Mouse (Mus musculus) embryonic facial prominence, embryonic 11.5 days (tissue): Measurements from ENCODE around the gene Lsamp. TPM values are rescaled to one million over a fixed set of nuclear protein-coding genes. Genes with fewer than 3 reads are reported as not detected.
A peak's percentile ranks its signal among the peaks of the same experiment; 100 is the strongest.

Experiments used
- ATAC-seq: fragments of 200-750 bp; cut with Nextera tagmentation; replicated peaks from 2 replicates; pipeline ENCODE4 v1.8.0; 2017; ENCODE audit warnings: low read depth; ENCODE audit not compliant: insufficient number of reproducible peaks, low FRiP score, low TSS enrichment
- DNase-seq: peaks from one replicate; pipeline ENCODE4 v3.0.0-alpha.2; 2015; ENCODE audit warnings: low spot score
- H3K27ac ChIP-seq: fragments of 300-500 bp; sonication (generic); replicated peaks from 2 replicates; pipeline ENCODE4 v1.5.1; 2014; ENCODE audit warnings: mild to moderate bottlenecking, low read depth, low read length, control low read depth
- H3K27me3 ChIP-seq: fragments of 300-500 bp; sonication (generic); 2 replicates; pipeline ENCODE4 v1.6.1; 2014; ENCODE audit warnings: mild to moderate bottlenecking, low read length, moderate library complexity, mixed read lengths; ENCODE audit not compliant: control insufficient read depth, insufficient read depth
- H3K36me3 ChIP-seq: fragments of 300-500 bp; sonication (generic); replicated peaks from 2 replicates; pipeline ENCODE4 v1.6.1; 2014; ENCODE audit warnings: low read depth, mild to moderate bottlenecking, low read length, moderate library complexity, mixed read lengths; ENCODE audit not compliant: control insufficient read depth, insufficient read depth
- H3K4me1 ChIP-seq: fragments of 300-500 bp; sonication (generic); 2 replicates; pipeline ENCODE4 v1.6.1; 2014; ENCODE audit warnings: low read length, mixed read lengths; ENCODE audit not compliant: control insufficient read depth, insufficient read depth
- H3K4me2 ChIP-seq: fragments of 300-500 bp; sonication (generic); 2 replicates; pipeline ENCODE4 v1.6.1; 2014; ENCODE audit warnings: low read depth, mild to moderate bottlenecking, control low read depth, low read length, moderate library complexity
- H3K4me3 ChIP-seq: fragments of 300-500 bp; sonication (generic); 2 replicates; pipeline ENCODE4 v1.5.1; 2014; ENCODE audit warnings: low read depth, low read length, control low read depth
- H3K9ac ChIP-seq: fragments of 300-500 bp; sonication (generic); replicated peaks from 2 replicates; pipeline ENCODE4 v1.6.1; 2014; ENCODE audit warnings: mild to moderate bottlenecking, control low read depth, low read length
- H3K9me3 ChIP-seq: fragments of 300-500 bp; sonication (generic); replicated peaks from 2 replicates; pipeline ENCODE4 v1.6.1; 2016; ENCODE audit warnings: mild to moderate bottlenecking, low read length, inconsistent platforms, mixed read lengths; ENCODE audit not compliant: control insufficient read depth
- WGBS: fragments of 180-500 bp; shearing (Covaris S2); extraction: QIAGEN DNeasy Blood & Tissue Kit; methylation state at CpG from one replicate; pipeline ENCODE4 v1.1.7; 2014; 5-methylcytosine and 5-hydroxymethylcytosine counted together
- polyA plus RNA-seq: library from polyadenylated mRNA; unstranded; fragments of >200 nt; fragmentation: Nextera tagmentation; extraction: Ambion mirVana; gene quantifications from 2 replicates; pipeline ENCODE4 v1.2.1, GENCODE M21; 2014

Gene Lsamp
- polyA plus RNA-seq, 1 experiment from 2014 or later: 5.7 TPM

GRCm38 (mm10) chr16:41481832-41482231 is 1497.7 kb downstream of the Lsamp start:
- Histone ChIP-seq H3K4me2 (no peak overlapping the region), H3K36me3 (no peaks in the 10 kb centered on the region), H3K4me1 (no peaks in the 10 kb centered on the region), H3K9me3 (no peaks in the 10 kb centered on the region), H3K27me3 (no peaks in the 10 kb centered on the region), H3K4me3 (no peak overlapping the region), H3K9ac (no peak overlapping the region), H3K27ac (no peak overlapping the region)
- WGBS: 70% methylated on average over 1 of the region's 1 CpGs
- DNase-seq: no peak
- no peak for ATAC-seq

- WGBS: 61% methylated on average over 6 of the region's 6 CpGs
- no peak for DNase-seq
- no peaks in the 10 kb centered on the region for H3K27me3 ChIP-seq
These were observed 1526.9 kb downstream of the Lsamp start for GRCm38 (mm10) chr16:41510915-41511552.

GRCm38 (mm10) chr16:41521566-41521965 is 1537.4 kb downstream of the Lsamp start:
- no peak for ATAC-seq
- H3K27me3 ChIP-seq: no peaks in the 10 kb centered on the region
- H3K36me3 ChIP-seq: no peaks in the 10 kb centered on the region
- no peaks in the 10 kb centered on the region for H3K9me3 ChIP-seq
- no peak overlapping the region for H3K4me3 ChIP-seq
- H3K4me2 ChIP-seq: no peak overlapping the region
- 70% methylated on average over 4 of the region's 4 CpGs for WGBS
- no peak overlapping the region for H3K27ac ChIP-seq
- no peak overlapping the region for H3K9ac ChIP-seq
- no peaks in the 10 kb centered on the region for H3K4me1 ChIP-seq
- no peak for DNase-seq

More at GRCm38 (mm10) chr16:41510915-41511552, 1526.9 kb downstream of the Lsamp start:
- ATAC-seq: no peak
- Histone ChIP-seq H3K4me2 (no peak overlapping the region), H3K9me3 (no peaks in the 10 kb centered on the region), H3K27ac (no peak overlapping the region), H3K4me1 (no peaks in the 10 kb centered on the region), H3K36me3 (no peaks in the 10 kb centered on the region), H3K9ac (no peak overlapping the region), H3K4me3 (no peak overlapping the region)

- no peak overlapping the region for H3K9ac ChIP-seq
- no peaks in the 10 kb centered on the region for H3K4me1 ChIP-seq
- no peaks in the 10 kb centered on the region for H3K27me3 ChIP-seq
- H3K36me3 ChIP-seq: no peaks in the 10 kb centered on the region
- DNase-seq: peak; percentile 49
- no peak overlapping the region for H3K4me3 ChIP-seq
- no peak for ATAC-seq
- no peaks in the 10 kb centered on the region for H3K9me3 ChIP-seq
- 66% methylated on average over 10 of the region's 10 CpGs for whole genome bisulfite sequencing
- no peak overlapping the region for H3K4me2 ChIP-seq
- H3K27ac ChIP-seq: no peak overlapping the region
These were observed 1540.1 kb downstream of the Lsamp start for GRCm38 (mm10) chr16:41524266-41524665.

GRCm38 (mm10) chr16:41532661-41533551 is 1548.7 kb downstream of the Lsamp start:
- H3K27me3 ChIP-seq: no peaks in the 10 kb centered on the region
- under 1% methylated on average over 38 of the region's 38 CpGs for WGBS
- peak overlapping the region; percentile 58 for H3K4me3 ChIP-seq
- no peak overlapping the region for H3K27ac ChIP-seq
- DNase-seq: peak; percentile 74
- H3K4me2 ChIP-seq: peak overlapping the region; percentile 79
- H3K9ac ChIP-seq: peak overlapping the region; percentile 71
- no peaks in the 10 kb centered on the region for H3K4me1 ChIP-seq
- ATAC-seq: peak; percentile 95
- no peaks in the 10 kb centered on the region for H3K9me3 ChIP-seq
- no peaks in the 10 kb centered on the region for H3K36me3 ChIP-seq

GRCm38 (mm10) chr16:41533686-41534085 is 1549.5 kb downstream of the Lsamp start:
- Histone ChIP-seq H3K9me3 (no peaks in the 10 kb centered on the region), H3K4me3 (peak overlapping the region; percentile 58), H3K4me1 (no peaks in the 10 kb centered on the region), H3K9ac (peak overlapping the region; percentile 71), H3K27ac (no peak overlapping the region), H3K27me3 (no peaks in the 10 kb centered on the region), H3K36me3 (no peaks in the 10 kb centered on the region), H3K4me2 (peak overlapping the region; percentile 79)
- DNase-seq: peak; percentile 26
- 12% methylated on average over 6 of the region's 6 CpGs for WGBS
- no peak for ATAC-seq

GRCm38 (mm10) chr16:41535806-41536205 is 1551.6 kb downstream of the Lsamp start:
- no peak for ATAC-seq

GRCm38 (mm10) chr16:41542641-41543040 is 1558.5 kb downstream of the Lsamp start:
- H3K27me3 ChIP-seq: no peaks in the 10 kb centered on the region
- WGBS: 46% methylated on average over 2 of the region's 2 CpGs
- H3K4me3 ChIP-seq: no peak overlapping the region
- ATAC-seq: no peak
- no peak overlapping the region for H3K9ac ChIP-seq
- no peaks in the 10 kb centered on the region for H3K4me1 ChIP-seq
- H3K27ac ChIP-seq: no peak overlapping the region
- no peaks in the 10 kb centered on the region for H3K36me3 ChIP-seq
- DNase-seq: peak; percentile 30
- no peak overlapping the region for H3K4me2 ChIP-seq
- no peaks in the 10 kb centered on the region for H3K9me3 ChIP-seq

More at GRCm38 (mm10) chr16:41535806-41536205, 1551.6 kb downstream of the Lsamp start:
- Histone ChIP-seq H3K4me2 (no peak overlapping the region), H3K9me3 (no peaks in the 10 kb centered on the region), H3K4me1 (no peaks in the 10 kb centered on the region), H3K27ac (no peak overlapping the region), H3K4me3 (no peak overlapping the region), H3K36me3 (no peaks in the 10 kb centered on the region), H3K9ac (no peak overlapping the region), H3K27me3 (no peaks in the 10 kb centered on the region)
- WGBS: 79% methylated on average over 1 of the region's 1 CpGs
- DNase-seq: no peak
